Mouse (Mus musculus) forebrain, embryonic 16.5 days (tissue): ENCODE data around the gene Mphosph10. TPM values are rescaled to one million over a fixed set of nuclear protein-coding genes. Genes with fewer than 3 reads are reported as not detected.

Source experiments
- ATAC-seq: fragments of 200-750 bp; cut with Nextera tagmentation; 2 replicates; pipeline ENCODE4 v1.8.0; 2017; ENCODE audit warnings: mild to moderate bottlenecking, moderate library complexity
- H3K27ac ChIP-seq: fragments of 300-500 bp; sonication (generic); 2 replicates; pipeline ENCODE4 v1.5.1; 2014; ENCODE audit warnings: low read length, control low read depth
- H3K27me3 ChIP-seq: fragments of 300-500 bp; sonication (generic); replicated peaks from 2 replicates; pipeline ENCODE4 v1.6.1; 2014; ENCODE audit warnings: low read length; ENCODE audit not compliant: control insufficient read depth, insufficient read depth
- H3K36me3 ChIP-seq: fragments of 300-500 bp; sonication (generic); 2 replicates; pipeline ENCODE4 v1.6.1; 2014; ENCODE audit not compliant: control insufficient read depth, insufficient read depth
- H3K4me1 ChIP-seq: fragments of 300-500 bp; sonication (generic); replicated peaks from 2 replicates; pipeline ENCODE4 v1.6.1; 2014; ENCODE audit warnings: low read length; ENCODE audit not compliant: control insufficient read depth, insufficient read depth
- H3K4me2 ChIP-seq: fragments of 300-500 bp; sonication (generic); 2 replicates; pipeline ENCODE4 v1.6.1; 2014; ENCODE audit warnings: mild to moderate bottlenecking, low read length, control low read depth
- H3K4me3 ChIP-seq: fragments of 300-500 bp; sonication (generic); replicated peaks from 2 replicates; pipeline ENCODE4 v1.5.1; 2014; ENCODE audit warnings: mild to moderate bottlenecking, low read length, control low read depth
- H3K9ac ChIP-seq: fragments of 300-500 bp; sonication (generic); replicated peaks from 2 replicates; pipeline ENCODE4 v1.6.1; 2014; ENCODE audit warnings: low read depth, low read length, control low read depth
- H3K9me3 ChIP-seq: fragments of 300-500 bp; sonication (generic); 2 replicates; pipeline ENCODE4 v1.6.1; 2016; ENCODE audit warnings: low read length; ENCODE audit not compliant: control insufficient read depth
- WGBS: fragments of 180-500 bp; shearing (Covaris S2); extraction: QIAGEN DNeasy Blood & Tissue Kit; methylation state at CpG from one replicate; pipeline ENCODE4 v1.1.7; 2014; 5-methylcytosine and 5-hydroxymethylcytosine counted together
- polyA plus RNA-seq: library from polyadenylated mRNA; unstranded; fragments of >200 nt; fragmentation: Nextera tagmentation; extraction: Ambion mirVana; gene quantifications from 2 replicates; pipeline ENCODE4 v1.2.1, GENCODE M21; 2015

Mphosph10 gene
- polyA plus RNA-seq, 1 experiment from 2014 or later: 27.7 TPM

GRCm38 (mm10) chr7:64326892-64327291 lies 65.2 kb downstream of the Mphosph10 start:
- peak; percentile 83 for ATAC-seq
- no peaks in the 10 kb centered on the region for H3K4me1 ChIP-seq
- WGBS: 4% methylated on average over 1 of the region's 1 CpGs
- no peak overlapping the region for H3K4me2 ChIP-seq
- no peaks in the 10 kb centered on the region for H3K9me3 ChIP-seq
- H3K27me3 ChIP-seq: no peaks in the 10 kb centered on the region
- H3K27ac ChIP-seq: no peak overlapping the region
- no peak overlapping the region for H3K4me3 ChIP-seq
- 0 out of 2 replicates have a peak, but pooled peaks cover 3% of the 10 kb centered on the region for H3K36me3 ChIP-seq
- H3K9ac ChIP-seq: no peak overlapping the region

Other genes with a start within 250 kb of the Mphosph10 start
- gene Trpm1, start 238.4 kb downstream of the Mphosph10 start, polyA plus RNA-seq: 0.08 and 0.53 TPM in 2 replicates
- gene Mtmr10, start 104.6 kb downstream of the Mphosph10 start, polyA plus RNA-seq: 8.8 and 9.3 TPM in 2 replicates
- 5.2 and 7.8 TPM in 2 replicates for gene Fan1, start 18.2 kb downstream of the Mphosph10 start, polyA plus RNA-seq
- gene Mcee, start 339 bp upstream of the Mphosph10 start, polyA plus RNA-seq: 30.5 and 31.6 TPM in 2 replicates
- 161 and 176 TPM in 2 replicates for gene Apba2, start 109.4 kb upstream of the Mphosph10 start, polyA plus RNA-seq